In the genomic region with DNA sequence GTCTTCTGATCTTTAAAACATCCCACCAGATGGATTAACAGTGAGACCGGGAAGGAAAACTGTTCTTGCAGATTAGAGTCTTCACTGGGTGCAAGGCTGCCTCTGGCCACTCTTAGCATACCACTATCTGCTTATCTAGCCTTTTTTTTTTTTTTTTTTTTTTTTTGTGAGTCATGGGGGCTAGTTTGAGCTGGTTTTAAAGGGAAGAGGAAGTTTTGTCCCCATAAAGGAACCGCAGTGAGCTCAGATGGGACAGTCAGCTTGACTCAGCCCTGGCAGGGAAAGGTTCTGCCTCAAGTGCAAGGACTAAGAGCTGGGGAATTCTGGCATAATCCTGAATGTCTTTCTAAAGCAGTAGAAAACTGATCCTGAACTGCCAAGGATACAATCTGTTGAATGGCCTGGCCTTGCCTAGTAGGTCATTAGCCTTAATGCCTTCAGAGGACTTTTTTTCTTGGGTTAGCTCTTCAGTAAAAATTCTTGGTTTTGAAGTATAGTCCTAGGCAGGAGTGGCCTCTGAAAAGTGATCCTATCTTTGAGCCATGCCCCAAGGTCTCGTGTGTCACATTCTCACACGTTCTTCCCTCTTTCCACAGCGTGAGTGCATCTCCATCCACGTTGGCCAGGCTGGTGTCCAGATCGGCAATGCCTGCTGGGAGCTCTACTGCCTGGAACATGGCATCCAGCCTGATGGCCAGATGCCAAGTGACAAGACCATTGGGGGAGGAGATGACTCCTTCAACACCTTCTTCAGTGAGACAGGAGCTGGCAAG, we compare ENCODE assay signal across 9 mouse cellular contexts. TPM values are rescaled to one million over a fixed set of nuclear protein-coding genes. Genes with fewer than 3 reads are reported as not detected.
A peak's percentile ranks its signal among the peaks of the same experiment; 100 is the strongest.
DNase-seq lines count a peak whose midpoint lies in the region; ATAC-seq and TF ChIP-seq lines count a peak whose summit lies in the region.
"Had no signal": no experiment of that assay in that cellular context is flagged by ENCODE, and none has a peak within 500 bp of the region (broad histone marks: within the 10 kb centered on the region; RNA-seq: fewer than 3 reads in every experiment).

No protein-coding gene starts in this region.

- peak overlapping the region; percentile 72; the same call in 1 of the 2 replicates for H3K4me2 ChIP-seq in kidney, embryonic 14.5 days (replicated peaks; ENCODE audit: low read depth, low read length)
- H3K4me2 ChIP-seq in liver, embryonic 14.5 days (ENCODE audit: low read depth) = peak overlapping the region; percentile 99

- no peak for TF ChIP-seq CTCF in G1E (IDR thresholded peaks at IDR 0.05; ENCODE audit: low read depth, low read length)
- no peak for TF ChIP-seq CTCF in liver, embryonic 14.5 days (IDR thresholded peaks at IDR 0.05; ENCODE audit: low read depth)

- H3K27ac ChIP-seq in kidney, embryonic 14.5 days (ENCODE audit: low read depth, low read length) = no peak overlapping the region
- peak overlapping the region; percentile 14; the same call in 1 of the 2 replicates for H3K27ac ChIP-seq in liver, embryonic 14.5 days

- H3K36me3 ChIP-seq in kidney, embryonic 14.5 days (ENCODE audit: control insufficient read depth, insufficient read depth, low read length) = peaks cover 33% of the 10 kb centered on the region
- H3K36me3 ChIP-seq in G1E (replicated peaks) = peaks cover 52% of the 10 kb centered on the region
- peaks cover 58% of the 10 kb centered on the region for H3K36me3 ChIP-seq in liver, embryonic 14.5 days (replicated peaks; ENCODE audit: control insufficient read depth, insufficient read depth, low read depth)

- no peaks in the 10 kb centered on the region for H3K27me3 ChIP-seq in kidney, embryonic 14.5 days (ENCODE audit: control insufficient read depth, insufficient read depth, low read length)
- H3K27me3 ChIP-seq in G1E (ENCODE audit: insufficient read depth, low read length) = no peaks in the 10 kb centered on the region
- no peaks in the 10 kb centered on the region for H3K27me3 ChIP-seq in liver, embryonic 14.5 days (ENCODE audit: control insufficient read depth, insufficient read depth, low read length)

- H3K4me1 ChIP-seq in kidney, embryonic 14.5 days (ENCODE audit: control insufficient read depth, insufficient read depth, low read length) = peaks cover 20% of the 10 kb centered on the region
- H3K4me1 ChIP-seq in G1E (ENCODE audit: insufficient read depth, low read depth, low read length) = peaks cover 40% of the 10 kb centered on the region
- peaks cover 19 to 25% of the 10 kb centered on the region in 2 experiments for H3K4me1 ChIP-seq in liver, embryonic 14.5 days (replicated peaks; ENCODE audit: control insufficient read depth in 2 of 2, insufficient read depth in 2 of 2, low read length in 1 of 2)

- no peak overlapping the region for H3K9ac ChIP-seq in kidney, embryonic 14.5 days (ENCODE audit: low read depth, low read length)
- H3K9ac ChIP-seq in liver, embryonic 14.5 days (replicated peaks) = peak overlapping the region; percentile 86; the same call in 1 of the 2 replicates

- no peak for TF ChIP-seq EP300 in liver, embryonic 14.5 days (IDR thresholded peaks at IDR 0.05; ENCODE audit: low read depth)

- 78% methylated on average over 7 of the region's 7 CpGs for WGBS in kidney, embryonic 14.5 days
- 53% methylated on average over 7 of the region's 7 CpGs for WGBS in liver, embryonic 14.5 days (ENCODE audit: insufficient replicate concordance)

- intact Hi-C loops in gastrocnemius, postnatal 14 days (cut with DNase I; ENCODE audit: low total_unique reads) = no loop called here

- no peaks in the 10 kb centered on the region for H3K9me3 ChIP-seq in kidney, embryonic 14.5 days (ENCODE audit: control insufficient read depth, low read length)
- H3K9me3 ChIP-seq in G1E (replicated peaks) = no peaks in the 10 kb centered on the region
- no peaks in the 10 kb centered on the region for H3K9me3 ChIP-seq in liver, embryonic 14.5 days (ENCODE audit: control insufficient read depth, low read length)

- no peak for DNase-seq in kidney, postnatal 36 days
- peak; percentile 65 for DNase-seq in G1E (ENCODE audit: low spot score)
- peak; percentile 46 for DNase-seq in adrenal gland, postnatal 25 days
- no peak for DNase-seq in liver, embryonic 14.5 days (ENCODE audit: low read depth in 3 of 3, low spot score in 3 of 3)
- no peak for DNase-seq in B cell, adult 2 months
- no peak for DNase-seq in gastrocnemius, postnatal 14 days
- DNase-seq in urinary bladder, postnatal 10 days (ENCODE audit: low spot score) = no peak

- H3K4me3 ChIP-seq in kidney, embryonic 14.5 days (ENCODE audit: low read length) = no peak overlapping the region
- peak overlapping the region; percentile 87; the same call in 1 of the 2 replicates for H3K4me3 ChIP-seq in G1E (ENCODE audit: low read depth, low read length)
- H3K4me3 ChIP-seq in liver, embryonic 14.5 days (ENCODE audit: insufficient read depth in 1 of 2, low read depth in 2 of 2, low read length in 2 of 2) = peak overlapping the region; percentile 71 to 89; a peak in 2 of 4 replicates

- ATAC-seq in kidney, embryonic 14.5 days (ENCODE audit: low FRiP score, low TSS enrichment) = no peak
- ATAC-seq in G1E (ENCODE audit: extremely low read depth, insufficient number of reproducible peaks, low FRiP score, poor library complexity, severe bottlenecking) = peak; percentile 25
- no peak for ATAC-seq in liver, embryonic 14.5 days (ENCODE audit: insufficient read depth)
- ATAC-seq: inflammation-experienced regulatory T-cells, adult 6 months had no signal

RNA-seq across cellular contexts. Expression of a gene that starts 4.0 kb away (rescaled TPM):
- 187 and 196 TPM in 2 replicates for polyA plus RNA-seq in kidney, embryonic 14.5 days (2014; fragmentation: Nextera tagmentation; extraction: Ambion mirVana)
- total RNA-seq in G1E (2014; fragmentation: Nextera tagmentation) = 856 and 1,023 TPM in 2 replicates
- 252 and 273 TPM in 2 replicates for total RNA-seq in G1E (2017)
- polyA plus RNA-seq in G1E (2012) = 47.1 and 72.7 TPM in 2 replicates
- total RNA-seq in adrenal gland, postnatal 25 days (2021) = 286 and 303 TPM in 2 replicates
- polyA plus RNA-seq in liver, embryonic 14.5 days (2012; rRNA removed) = 273 and 373 TPM in 2 replicates
- 277 and 278 TPM in 2 replicates for polyA plus RNA-seq in liver, embryonic 14.5 days (2014; fragmentation: Nextera tagmentation; extraction: Ambion mirVana)
- total RNA-seq in gastrocnemius, postnatal 14 days (2021) = 10 to 100 TPM; 14.3 to 21.0 TPM

RNA-seq across cellular contexts. Expression of a gene that starts 21.3 kb away (rescaled TPM):
- 0.13 and 0.31 TPM in 2 replicates for polyA plus RNA-seq in kidney, embryonic 14.5 days (2014; fragmentation: Nextera tagmentation; extraction: Ambion mirVana)
- total RNA-seq in G1E (2014; fragmentation: Nextera tagmentation) (not detected in 2 replicates), G1E (2017) (not detected in 2 replicates)
- polyA plus RNA-seq in G1E (2012) = not detected in 2 replicates
- total RNA-seq in adrenal gland, postnatal 25 days (2021) = 0.52 and 2.2 TPM in 2 replicates
- polyA plus RNA-seq in liver, embryonic 14.5 days (2012; rRNA removed) = 1.1 and 1.2 TPM in 2 replicates
- 0.32 and 0.53 TPM in 2 replicates for polyA plus RNA-seq in liver, embryonic 14.5 days (2014; fragmentation: Nextera tagmentation; extraction: Ambion mirVana)
- 1 to 10 TPM; 1.2 to 1.4 TPM for total RNA-seq in gastrocnemius, postnatal 14 days (2021)
- polyA plus RNA-seq: inflammation-experienced regulatory T-cells, adult 6 months had no signal

RNA-seq across cellular contexts. Expression of a gene that starts 40.7 kb away (rescaled TPM):
- polyA plus RNA-seq in kidney, embryonic 14.5 days (2014; fragmentation: Nextera tagmentation; extraction: Ambion mirVana) = 27.3 and 31.7 TPM in 2 replicates
- 58.2 and 59.0 TPM in 2 replicates for total RNA-seq in G1E (2014; fragmentation: Nextera tagmentation)
- 22.3 and 22.8 TPM in 2 replicates for total RNA-seq in G1E (2017)
- 71.0 and 73.9 TPM in 2 replicates for polyA plus RNA-seq in G1E (2012)
- total RNA-seq in adrenal gland, postnatal 25 days (2021) = 4.3 and 5.6 TPM in 2 replicates
- polyA plus RNA-seq in liver, embryonic 14.5 days (2012; rRNA removed) = 14.3 and 15.7 TPM in 2 replicates
- 11.1 and 12.1 TPM in 2 replicates for polyA plus RNA-seq in liver, embryonic 14.5 days (2014; fragmentation: Nextera tagmentation; extraction: Ambion mirVana)
- total RNA-seq in gastrocnemius, postnatal 14 days (2021) = 1 to 10 TPM; 1.4 to 1.8 TPM

RNA-seq across cellular contexts. Expression of a gene that starts 53.9 kb away (rescaled TPM):
- 0.43 and 1.3 TPM in 2 replicates for polyA plus RNA-seq in kidney, embryonic 14.5 days (2014; fragmentation: Nextera tagmentation; extraction: Ambion mirVana)
- total RNA-seq in G1E (2014; fragmentation: Nextera tagmentation) (not detected in 2 replicates), G1E (2017) (not detected in 2 replicates)
- not detected in 2 replicates for polyA plus RNA-seq in G1E (2012)
- total RNA-seq in adrenal gland, postnatal 25 days (2021) = not detected in 2 replicates
- polyA plus RNA-seq in liver, embryonic 14.5 days (2012; rRNA removed) = not detected in 2 replicates
- polyA plus RNA-seq in liver, embryonic 14.5 days (2014; fragmentation: Nextera tagmentation; extraction: Ambion mirVana) = not detected in 2 replicates
- not detected for total RNA-seq in gastrocnemius, postnatal 14 days (2021)
- polyA plus RNA-seq: inflammation-experienced regulatory T-cells, adult 6 months had no signal

RNA-seq across cellular contexts. Expression of a gene that starts 59.3 kb away (rescaled TPM):
- 5.4 and 7.1 TPM in 2 replicates for polyA plus RNA-seq in kidney, embryonic 14.5 days (2014; fragmentation: Nextera tagmentation; extraction: Ambion mirVana)
- total RNA-seq in G1E (2014; fragmentation: Nextera tagmentation) = not detected in 2 replicates
- total RNA-seq in G1E (2017) = 0.16 TPM in 1 of 2 replicates, not detected in the other
- polyA plus RNA-seq in G1E (2012) = not detected in 2 replicates
- 1.9 and 3.8 TPM in 2 replicates for total RNA-seq in adrenal gland, postnatal 25 days (2021)
- polyA plus RNA-seq in liver, embryonic 14.5 days (2012; rRNA removed) = 11.4 and 12.1 TPM in 2 replicates
- polyA plus RNA-seq in liver, embryonic 14.5 days (2014; fragmentation: Nextera tagmentation; extraction: Ambion mirVana) = 10.9 and 11.6 TPM in 2 replicates
- total RNA-seq in gastrocnemius, postnatal 14 days (2021) = under 1 TPM in 1 of 2 experiments, not detected in 1; 0.12 TPM
- polyA plus RNA-seq: inflammation-experienced regulatory T-cells, adult 6 months had no signal

Comparison
In these comparisons a context has a peak if more than half of its experiments do, and no peak if none do; other contexts are left out.
1. DNase-seq: peak in G1E (single experiment) and adrenal gland, postnatal 25 days (single experiment); none in kidney, postnatal 36 days (0 of 2), liver, embryonic 14.5 days (0 of 3), B cell, adult 2 months (0 of 2), gastrocnemius, postnatal 14 days (single experiment) and urinary bladder, postnatal 10 days (single experiment).
2. RNA of a gene that starts 4.0 kb away (total RNA-seq): 252 to 1,023 TPM in G1E and 286 to 303 TPM in adrenal gland, postnatal 25 days; 14.3 to 21.0 TPM in gastrocnemius, postnatal 14 days; every median in the first group is over 10 times any median in the second.